Mouse (Mus musculus): ENCODE measurements around the gene Tns4. TPM values are rescaled to one million over a fixed set of nuclear protein-coding genes. Genes with fewer than 3 reads are reported as not detected.

The Tns4 gene
- polyA plus RNA-seq, 1 experiment, result 12.8 TPM

GRCm38 (mm10) chr11:99093740-99094139 is 4.6 kb upstream of the Tns4 start:
- TF ChIP-seq EP300 (IDR thresholded peaks at IDR 0.05; ENCODE audit: insufficient read depth, low read depth, low read length) (no peak), POLR2A (IDR thresholded peaks at IDR 0.05; ENCODE audit: insufficient read depth, low read length) (no peak), CTCF (IDR thresholded peaks at IDR 0.05; ENCODE audit: low read depth, low read length) (no peak)
- Histone ChIP-seq H3K4me1 (ENCODE audit: control insufficient read depth, insufficient read depth, low read length) (no peaks in the 10 kb centered on the region), H3K4me3 (ENCODE audit: low read depth, low read length) (no peak overlapping the region), H3K36me3 (ENCODE audit: control insufficient read depth, insufficient read depth, low read length, poor library complexity, severe bottlenecking) (no peaks in the 10 kb centered on the region), H3K27me3 (ENCODE audit: control insufficient read depth, insufficient read depth, low read length, poor library complexity, severe bottlenecking) (no peaks in the 10 kb centered on the region), H3K9me3 (replicated peaks; ENCODE audit: control insufficient read depth, insufficient read depth, low read length, poor library complexity, severe bottlenecking) (peaks cover 3% of the 10 kb centered on the region), H3K9ac (ENCODE audit: low read depth, poor library complexity, severe bottlenecking) (no peak overlapping the region), H3K27ac (ENCODE audit: insufficient read depth, low read length) (no peak overlapping the region)

GRCm38 (mm10) chr11:99091666-99092065 is 2.6 kb upstream of the Tns4 start:
- no peaks in the 10 kb centered on the region for H3K4me1 ChIP-seq (ENCODE audit: control insufficient read depth, insufficient read depth, low read length)
- no peaks in the 10 kb centered on the region for H3K27me3 ChIP-seq (ENCODE audit: control insufficient read depth, insufficient read depth, low read length, poor library complexity, severe bottlenecking)
- H3K9ac ChIP-seq (ENCODE audit: low read depth, poor library complexity, severe bottlenecking), result no peak overlapping the region
- peaks cover 3% of the 10 kb centered on the region for H3K9me3 ChIP-seq (replicated peaks; ENCODE audit: control insufficient read depth, insufficient read depth, low read length, poor library complexity, severe bottlenecking)
- H3K27ac ChIP-seq (ENCODE audit: insufficient read depth, low read length), result no peak overlapping the region
- no peaks in the 10 kb centered on the region for H3K36me3 ChIP-seq (ENCODE audit: control insufficient read depth, insufficient read depth, low read length, poor library complexity, severe bottlenecking)
- H3K4me3 ChIP-seq (ENCODE audit: low read depth, low read length), result no peak overlapping the region
- no peak for TF ChIP-seq EP300 (IDR thresholded peaks at IDR 0.05; ENCODE audit: insufficient read depth, low read depth, low read length)
- no peak for TF ChIP-seq POLR2A (IDR thresholded peaks at IDR 0.05; ENCODE audit: insufficient read depth, low read length)
- no peak for TF ChIP-seq CTCF (IDR thresholded peaks at IDR 0.05; ENCODE audit: low read depth, low read length)

GRCm38 (mm10) chr11:99090391-99090790 is 1.3 kb upstream of the Tns4 start:
- TF ChIP-seq CTCF (IDR thresholded peaks at IDR 0.05; ENCODE audit: low read depth, low read length), result no peak
- TF ChIP-seq POLR2A (IDR thresholded peaks at IDR 0.05; ENCODE audit: insufficient read depth, low read length), result no peak
- no peak for TF ChIP-seq EP300 (IDR thresholded peaks at IDR 0.05; ENCODE audit: insufficient read depth, low read depth, low read length)
- H3K27me3 ChIP-seq (ENCODE audit: control insufficient read depth, insufficient read depth, low read length, poor library complexity, severe bottlenecking), result no peaks in the 10 kb centered on the region
- H3K4me1 ChIP-seq (ENCODE audit: control insufficient read depth, insufficient read depth, low read length), result no peaks in the 10 kb centered on the region

GRCm38 (mm10) chr11:99088486-99088885 is 620 bp downstream of the Tns4 start:
- Histone ChIP-seq H3K27me3 (ENCODE audit: control insufficient read depth, insufficient read depth, low read length, poor library complexity, severe bottlenecking) (no peaks in the 10 kb centered on the region), H3K4me1 (ENCODE audit: control insufficient read depth, insufficient read depth, low read length) (no peaks in the 10 kb centered on the region), H3K36me3 (ENCODE audit: control insufficient read depth, insufficient read depth, low read length, poor library complexity, severe bottlenecking) (no peaks in the 10 kb centered on the region), H3K4me3 (ENCODE audit: low read depth, low read length) (no peak overlapping the region), H3K27ac (ENCODE audit: insufficient read depth, low read length) (no peak overlapping the region), H3K9me3 (replicated peaks; ENCODE audit: control insufficient read depth, insufficient read depth, low read length, poor library complexity, severe bottlenecking) (no peaks in the 10 kb centered on the region), H3K9ac (ENCODE audit: low read depth, poor library complexity, severe bottlenecking) (no peak overlapping the region)
- TF ChIP-seq POLR2A (IDR thresholded peaks at IDR 0.05; ENCODE audit: insufficient read depth, low read length) (no peak), EP300 (IDR thresholded peaks at IDR 0.05; ENCODE audit: insufficient read depth, low read depth, low read length) (no peak), CTCF (IDR thresholded peaks at IDR 0.05; ENCODE audit: low read depth, low read length) (no peak)

More at GRCm38 (mm10) chr11:99090391-99090790, 1.3 kb upstream of the Tns4 start:
- H3K27ac ChIP-seq (ENCODE audit: insufficient read depth, low read length), result no peak overlapping the region
- no peak overlapping the region for H3K4me3 ChIP-seq (ENCODE audit: low read depth, low read length)
- no peak overlapping the region for H3K9ac ChIP-seq (ENCODE audit: low read depth, poor library complexity, severe bottlenecking)
- H3K9me3 ChIP-seq (replicated peaks; ENCODE audit: control insufficient read depth, insufficient read depth, low read length, poor library complexity, severe bottlenecking), result peaks cover 3% of the 10 kb centered on the region
- no peaks in the 10 kb centered on the region for H3K36me3 ChIP-seq (ENCODE audit: control insufficient read depth, insufficient read depth, low read length, poor library complexity, severe bottlenecking)

GRCm38 (mm10) chr11:99084366-99084765 is 4.7 kb downstream of the Tns4 start:
- no peaks in the 10 kb centered on the region for H3K4me1 ChIP-seq (ENCODE audit: control insufficient read depth, insufficient read depth, low read length)
- no peak for TF ChIP-seq EP300 (IDR thresholded peaks at IDR 0.05; ENCODE audit: insufficient read depth, low read depth, low read length)
- no peak for TF ChIP-seq CTCF (IDR thresholded peaks at IDR 0.05; ENCODE audit: low read depth, low read length)
- TF ChIP-seq POLR2A (IDR thresholded peaks at IDR 0.05; ENCODE audit: insufficient read depth, low read length), result no peak
- H3K9me3 ChIP-seq (replicated peaks; ENCODE audit: control insufficient read depth, insufficient read depth, low read length, poor library complexity, severe bottlenecking), result no peaks in the 10 kb centered on the region
- no peaks in the 10 kb centered on the region for H3K27me3 ChIP-seq (ENCODE audit: control insufficient read depth, insufficient read depth, low read length, poor library complexity, severe bottlenecking)
- H3K27ac ChIP-seq (ENCODE audit: insufficient read depth, low read length), result no peak overlapping the region
- no peak overlapping the region for H3K9ac ChIP-seq (ENCODE audit: low read depth, poor library complexity, severe bottlenecking)
- no peaks in the 10 kb centered on the region for H3K36me3 ChIP-seq (ENCODE audit: control insufficient read depth, insufficient read depth, low read length, poor library complexity, severe bottlenecking)
- no peak overlapping the region for H3K4me3 ChIP-seq (ENCODE audit: low read depth, low read length)

- Histone ChIP-seq H3K4me3 (ENCODE audit: low read depth, low read length) (no peak overlapping the region), H3K4me1 (ENCODE audit: control insufficient read depth, insufficient read depth, low read length) (no peaks in the 10 kb centered on the region), H3K9me3 (replicated peaks; ENCODE audit: control insufficient read depth, insufficient read depth, low read length, poor library complexity, severe bottlenecking) (no peaks in the 10 kb centered on the region), H3K27me3 (ENCODE audit: control insufficient read depth, insufficient read depth, low read length, poor library complexity, severe bottlenecking) (no peaks in the 10 kb centered on the region), H3K27ac (ENCODE audit: insufficient read depth, low read length) (no peak overlapping the region), H3K9ac (ENCODE audit: low read depth, poor library complexity, severe bottlenecking) (no peak overlapping the region), H3K36me3 (ENCODE audit: control insufficient read depth, insufficient read depth, low read length, poor library complexity, severe bottlenecking) (no peaks in the 10 kb centered on the region)
- TF ChIP-seq POLR2A (IDR thresholded peaks at IDR 0.05; ENCODE audit: insufficient read depth, low read length), result no peak
- no peak for TF ChIP-seq CTCF (IDR thresholded peaks at IDR 0.05; ENCODE audit: low read depth, low read length)
- TF ChIP-seq EP300 (IDR thresholded peaks at IDR 0.05; ENCODE audit: insufficient read depth, low read depth, low read length), result no peak
These were observed 5.6 kb downstream of the Tns4 start for GRCm38 (mm10) chr11:99083516-99083915.
